In genomic region chr5:3198869-3199550, GRCm38 (mm10) we compare ENCODE assay signal across 8 mouse cellular contexts.
DNase-seq lines count a peak whose midpoint lies in the region; ATAC-seq and TF ChIP-seq lines count a peak whose summit lies in the region.
"Not testable (repeated sequence)": the region's sequence is repeated elsewhere in the genome, so short reads cannot be mapped to it uniquely, and the experiment has no call there.

No protein-coding gene starts in this region.

- not testable (repeated sequence) for H3K4me2 ChIP-seq in embryonic facial prominence, embryonic 12.5 days (replicated peaks); limb, embryonic 15.5 days
- H3K4me2 ChIP-seq in heart, embryonic 11.5 days = peak overlapping the region; percentile 50
- H3K4me2 ChIP-seq in intestine, embryonic 15.5 days (replicated peaks) = peak overlapping the region; percentile 35; the same call in 1 of the 2 replicates
- H3K4me2 ChIP-seq in kidney, embryonic 15.5 days = peak overlapping the region; percentile 37
- H3K4me2 ChIP-seq in lung, postnatal 0 days (replicated peaks; ENCODE audit: low read depth, low read length) = 0 out of 2 replicates have a peak overlapping the region, but pooled peaks have one; percentile 32
- H3K4me2 ChIP-seq in stomach, embryonic 14.5 days (replicated peaks; ENCODE audit: low read depth, low read length) = peak overlapping the region; percentile 7; the same call in 1 of the 2 replicates

- TF ChIP-seq EP300 in lung, postnatal 0 days (IDR thresholded peaks at IDR 0.05) = not testable (repeated sequence)

- H3K36me3 ChIP-seq in E14TG2a.4 (ENCODE audit: insufficient read depth, low read length); embryonic facial prominence, embryonic 12.5 days; heart, embryonic 11.5 days (ENCODE audit: control insufficient read depth, insufficient read depth, low read length); intestine, embryonic 15.5 days; kidney, embryonic 15.5 days; limb, embryonic 15.5 days; lung, postnatal 0 days (ENCODE audit: insufficient read depth, low read length); stomach, embryonic 14.5 days (ENCODE audit: control insufficient read depth, insufficient read depth, low read length): not testable (repeated sequence)

- H3K4me1 ChIP-seq in E14TG2a.4 (replicated peaks; ENCODE audit: low read depth, low read length); embryonic facial prominence, embryonic 12.5 days; lung, postnatal 0 days (ENCODE audit: insufficient read depth, low read depth, low read length); stomach, embryonic 14.5 days (ENCODE audit: control insufficient read depth, insufficient read depth, low read length): not testable (repeated sequence)
- peaks cover 12% of the 10 kb centered on the region for H3K4me1 ChIP-seq in heart, embryonic 11.5 days (ENCODE audit: control insufficient read depth, insufficient read depth, low read length)
- peaks cover 11% of the 10 kb centered on the region for H3K4me1 ChIP-seq in intestine, embryonic 15.5 days (replicated peaks)
- peaks cover 15% of the 10 kb centered on the region for H3K4me1 ChIP-seq in kidney, embryonic 15.5 days
- peaks cover 12% of the 10 kb centered on the region for H3K4me1 ChIP-seq in limb, embryonic 15.5 days

- not testable (repeated sequence) for TF ChIP-seq CTCF in E14TG2a.4 (conservative IDR thresholded peaks at IDR 0.05; ENCODE audit: low read length); lung, postnatal 0 days (IDR thresholded peaks at IDR 0.05)

- not testable (repeated sequence) for H3K27me3 ChIP-seq in E14TG2a.4 (ENCODE audit: insufficient read depth, low read length); embryonic facial prominence, embryonic 12.5 days; heart, embryonic 11.5 days (ENCODE audit: control insufficient read depth, insufficient read depth, low read length); intestine, embryonic 15.5 days (replicated peaks); kidney, embryonic 15.5 days; limb, embryonic 15.5 days; lung, postnatal 0 days (replicated peaks; ENCODE audit: insufficient read depth, low read length); stomach, embryonic 14.5 days (ENCODE audit: control insufficient read depth, insufficient read depth, low read length)

- DNase-seq in lung, postnatal 0 days (ENCODE audit: low spot score) = peak; percentile 14

- H3K9me3 ChIP-seq in E14TG2a.4 (ENCODE audit: low read length); embryonic facial prominence, embryonic 12.5 days; heart, embryonic 11.5 days (replicated peaks; ENCODE audit: control insufficient read depth, low read length); intestine, embryonic 15.5 days; kidney, embryonic 15.5 days (replicated peaks); limb, embryonic 15.5 days; lung, postnatal 0 days (ENCODE audit: low read length); stomach, embryonic 14.5 days (ENCODE audit: control insufficient read depth, low read depth, low read length): not testable (repeated sequence)

- 57% methylated on average over 7 of the region's 7 CpGs for WGBS in embryonic facial prominence, embryonic 12.5 days
- 40% methylated on average over 7 of the region's 7 CpGs for WGBS in heart, embryonic 11.5 days (ENCODE audit: insufficient replicate concordance)
- WGBS in intestine, embryonic 15.5 days = 46% methylated on average over 7 of the region's 7 CpGs
- 31% methylated on average over 7 of the region's 7 CpGs for WGBS in kidney, embryonic 15.5 days
- WGBS in limb, embryonic 15.5 days = 34% methylated on average over 7 of the region's 7 CpGs
- 29% methylated on average over 7 of the region's 7 CpGs for WGBS in lung, postnatal 0 days
- 45% methylated on average over 7 of the region's 7 CpGs for WGBS in stomach, embryonic 14.5 days

- peak overlapping the region; percentile 51 for H3K27ac ChIP-seq in embryonic facial prominence, embryonic 12.5 days
- H3K27ac ChIP-seq in heart, embryonic 11.5 days (ENCODE audit: low read depth, low read length) = peak overlapping the region; percentile 29; the same call in 1 of the 2 replicates
- peak overlapping the region; percentile 49; the same call in 1 of the 2 replicates for H3K27ac ChIP-seq in intestine, embryonic 15.5 days
- peak overlapping the region; percentile 83 for H3K27ac ChIP-seq in kidney, embryonic 15.5 days
- peak overlapping the region; percentile 59 for H3K27ac ChIP-seq in limb, embryonic 15.5 days
- H3K27ac ChIP-seq in lung, postnatal 0 days (ENCODE audit: low read length) = not testable (repeated sequence)
- peak overlapping the region; percentile 68; the same call in 1 of the 2 replicates for H3K27ac ChIP-seq in stomach, embryonic 14.5 days (ENCODE audit: low read length)

- ATAC-seq in embryonic facial prominence, embryonic 12.5 days (ENCODE audit: insufficient number of reproducible peaks, insufficient read depth, low FRiP score, low TSS enrichment); heart, embryonic 11.5 days (replicated peaks; ENCODE audit: insufficient number of reproducible peaks, low FRiP score, low TSS enrichment); limb, embryonic 15.5 days (ENCODE audit: insufficient number of reproducible peaks, low FRiP score, low TSS enrichment, low read depth); lung, postnatal 0 days; stomach, embryonic 14.5 days (ENCODE audit: insufficient number of reproducible peaks, insufficient read depth, low FRiP score, low read depth): not testable (repeated sequence)
- ATAC-seq in intestine, embryonic 15.5 days = peak; percentile 46
- peak; percentile 74 for ATAC-seq in kidney, embryonic 15.5 days (replicated peaks; ENCODE audit: low FRiP score)

- 0 out of 2 replicates have a peak overlapping the region, but pooled peaks have one; percentile 37 for H3K4me3 ChIP-seq in E14TG2a.4 (replicated peaks; ENCODE audit: low read length)
- not testable (repeated sequence) for H3K4me3 ChIP-seq in embryonic facial prominence, embryonic 12.5 days; heart, embryonic 11.5 days (ENCODE audit: low read depth, low read length); intestine, embryonic 15.5 days (replicated peaks); kidney, embryonic 15.5 days (replicated peaks); limb, embryonic 15.5 days; lung, postnatal 0 days (ENCODE audit: low read depth, low read length); stomach, embryonic 14.5 days (ENCODE audit: low read depth, low read length)

- not testable (repeated sequence) for H3K9ac ChIP-seq in embryonic facial prominence, embryonic 12.5 days; heart, embryonic 11.5 days (ENCODE audit: low read depth, low read length); intestine, embryonic 15.5 days; kidney, embryonic 15.5 days; limb, embryonic 15.5 days; lung, postnatal 0 days (replicated peaks; ENCODE audit: low read depth); stomach, embryonic 14.5 days (replicated peaks; ENCODE audit: low read depth, low read length)
